Mouse (Mus musculus): Measurements from ENCODE around the gene Gm49378. TPM values are rescaled to one million over a fixed set of nuclear protein-coding genes. Genes with fewer than 3 reads are reported as not detected.

Gene Gm49378
- total and polyA plus RNA-seq, 3 experiments: 0.17 to 11.7 (median 8.7) TPM

- Histone ChIP-seq H3K79me2 (replicated peaks; ENCODE audit: control insufficient read depth, extremely low read depth, insufficient read depth, poor library complexity, severe bottlenecking) (peaks cover 35% of the 10 kb centered on the region), H3K4me1 (ENCODE audit: control insufficient read depth in 1 of 2, insufficient read depth in 2 of 2) (peaks cover 0 to 45% of the 10 kb centered on the region in 2 experiments; a peak in 3 of 4 replicates), H3K27me3 (replicated peaks) (no peaks in the 10 kb centered on the region), H3K4me3 (replicated peaks in 1 of 3; ENCODE audit: low read depth in 2 of 3, low read length in 2 of 3, poor library complexity in 1 of 3) (peak within 1 kb of the TSS; percentile 79 to 94 (median 91)), H3K4me2 (ENCODE audit: insufficient read depth, low read depth, poor library complexity, severe bottlenecking) (peak within 1 kb of the TSS; percentile 81), H3K36me3 (replicated peaks in 1 of 2; ENCODE audit: control insufficient read depth in 1 of 2, insufficient read depth in 1 of 2, low read length in 1 of 2) (peaks cover 42 to 60% of the 10 kb centered on the region in 2 experiments), H3K27ac (ENCODE audit: insufficient read depth, low read depth) (peak within 1 kb of the TSS; percentile 97), H3K9ac (ENCODE audit: insufficient read depth, low read depth) (peak within 1 kb of the TSS; percentile 89), H3K9me3 (replicated peaks; ENCODE audit: low read length) (no peaks in the 10 kb centered on the region)
- peak; percentile 16 for TF ChIP-seq SIN3A (IDR thresholded peaks at IDR 0.05; ENCODE audit: low read length)
- TF ChIP-seq USF1 (IDR thresholded peaks at IDR 0.05; ENCODE audit: low read depth, low read length): no peak
- TF ChIP-seq ELF1 (IDR thresholded peaks at IDR 0.05; ENCODE audit: low read depth, low read length): peak; percentile 95
- peak; percentile 56; the same call in 1 of the 2 replicates for TF ChIP-seq NELFE (IDR thresholded peaks at IDR 0.05; ENCODE audit: low read depth, low read length)
- TF ChIP-seq BHLHE40 (IDR thresholded peaks at IDR 0.05; ENCODE audit: low read depth, low read length): no peak
- no peak for TF ChIP-seq PAX5 (IDR thresholded peaks at IDR 0.05; ENCODE audit: low read length)
- no peak for TF ChIP-seq RAD21 (IDR thresholded peaks at IDR 0.05; ENCODE audit: low read depth, low read length)
- no peak for TF ChIP-seq MAFK (IDR thresholded peaks at IDR 0.05; ENCODE audit: insufficient replicate concordance, low read length)
- peak; percentile 80 for TF ChIP-seq HCFC1 (IDR thresholded peaks at IDR 0.05; ENCODE audit: low read depth, low read length)
- TF ChIP-seq NRF1 (IDR thresholded peaks at IDR 0.05; ENCODE audit: low read depth, low read length): peak; percentile 68
- TF ChIP-seq SMC3 (IDR thresholded peaks at IDR 0.05; ENCODE audit: low read depth, low read length): no peak
- TF ChIP-seq MAX (IDR thresholded peaks at IDR 0.05; ENCODE audit: low read length): peak; percentile 36
- no peak for TF ChIP-seq RCOR1 (conservative IDR thresholded peaks at IDR 0.05; ENCODE audit: low read depth, low read length)
- TF ChIP-seq E2F4 (IDR thresholded peaks at IDR 0.05; ENCODE audit: insufficient replicate concordance, low read depth, low read length): no peak
- TF ChIP-seq TCF12 (IDR thresholded peaks at IDR 0.05; ENCODE audit: low read depth, low read length): peak; percentile 60; the same call in 1 of the 2 replicates
- 0 out of 2 replicates have a peak, but pooled peaks have one; percentile 18 for TF ChIP-seq UBTF (IDR thresholded peaks at IDR 0.05; ENCODE audit: low read depth, low read length)
- peak; percentile 11; the same call in 1 of the 2 replicates for TF ChIP-seq CHD2 (IDR thresholded peaks at IDR 0.05; ENCODE audit: low read length)
- 0 out of 2 replicates have a peak, but pooled peaks have one; percentile 9 for TF ChIP-seq MEF2A (IDR thresholded peaks at IDR 0.05; ENCODE audit: borderline replicate concordance, low read depth, low read length)
- TF ChIP-seq POLR2A (IDR thresholded peaks at IDR 0.05; ENCODE audit: low read depth, low read length): peak; percentile 67
- TF ChIP-seq CHD1 (IDR thresholded peaks at IDR 0.05; ENCODE audit: low read depth, low read length): peak; percentile 64; the same call in 1 of the 2 replicates
- 0 out of 2 replicates have a peak, but pooled peaks have one; percentile 6 for TF ChIP-seq IRF4 (IDR thresholded peaks at IDR 0.05; ENCODE audit: low read depth, low read length)
- no peak for TF ChIP-seq ZKSCAN1 (IDR thresholded peaks at IDR 0.05; ENCODE audit: borderline replicate concordance, low read depth, low read length)
- no peak; the same call in none of the 2 replicates for TF ChIP-seq MXI1 (IDR thresholded peaks at IDR 0.05; ENCODE audit: low read depth, low read length)
- TF ChIP-seq ETS1 (conservative IDR thresholded peaks at IDR 0.05; ENCODE audit: low read depth, low read length): no peak
- TF ChIP-seq TBP (conservative IDR thresholded peaks at IDR 0.05; ENCODE audit: low read depth, low read length): no peak
- no peak for TF ChIP-seq USF2 (conservative IDR thresholded peaks at IDR 0.05; ENCODE audit: low read depth, low read length)
- no peak; the same call in 1 of the 2 replicates for TF ChIP-seq ZMIZ1 (IDR thresholded peaks at IDR 0.05; ENCODE audit: low read depth, low read length)
- DNase-seq (ENCODE audit: extremely low read depth): peak; percentile 97
- in situ Hi-C loops (cut with MboI; ENCODE audit: low pct_ligation_motif_present, low pct_unique_long_range_greater_than_20kb, low sequenced_read_pairs): no loop called here
- dilution Hi-C loops (cut with MboI; ENCODE audit: extremely low pct_ligation_motif_present, extremely low pct_unique_long_range_greater_than_20kb, low sequenced_read_pairs): no loop called here
Measured at GRCm38 (mm10) chr14:55591331-55591891, 46.3 kb downstream of the Gm49378 start, which contains the start of gene Rnf31. Gene Rnf31 (plus strand): TSS chr14:55591708.

All from CH12.LX (cell line).